Mouse (Mus musculus) megakaryocyte-erythroid progenitor cell, adult 5-6 weeks (primary cell): ENCODE measurements around the gene Pacsin2. TPM values are rescaled to one million over a fixed set of nuclear protein-coding genes. Genes with fewer than 3 reads are reported as not detected.

Experiments
- ATAC-seq: replicated peaks from 2 replicates; pipeline ENCODE4 v1.8.0; 2016; ENCODE audit warnings: mild to moderate bottlenecking, inconsistent platforms; ENCODE audit not compliant: severe bottlenecking, poor library complexity, low FRiP score, low TSS enrichment
- total RNA-seq, 2 experiments: library from RNA; stranded (forward) in 1 of 2; stranded (reverse) in 1 of 2; fragments of 200-1000, 215-1000 nt in 1 of 2; fragments of >200 nt in 1 of 2; fragmentation: Nextera tagmentation in 1 of 2; gene quantifications; 2 replicates each; pipeline ENCODE4 v1.2.3; 2014 to 2017

Pacsin2 gene
- total RNA-seq, 2 experiments from 2014 or later = 86.5 to 138 TPM

DNA sequence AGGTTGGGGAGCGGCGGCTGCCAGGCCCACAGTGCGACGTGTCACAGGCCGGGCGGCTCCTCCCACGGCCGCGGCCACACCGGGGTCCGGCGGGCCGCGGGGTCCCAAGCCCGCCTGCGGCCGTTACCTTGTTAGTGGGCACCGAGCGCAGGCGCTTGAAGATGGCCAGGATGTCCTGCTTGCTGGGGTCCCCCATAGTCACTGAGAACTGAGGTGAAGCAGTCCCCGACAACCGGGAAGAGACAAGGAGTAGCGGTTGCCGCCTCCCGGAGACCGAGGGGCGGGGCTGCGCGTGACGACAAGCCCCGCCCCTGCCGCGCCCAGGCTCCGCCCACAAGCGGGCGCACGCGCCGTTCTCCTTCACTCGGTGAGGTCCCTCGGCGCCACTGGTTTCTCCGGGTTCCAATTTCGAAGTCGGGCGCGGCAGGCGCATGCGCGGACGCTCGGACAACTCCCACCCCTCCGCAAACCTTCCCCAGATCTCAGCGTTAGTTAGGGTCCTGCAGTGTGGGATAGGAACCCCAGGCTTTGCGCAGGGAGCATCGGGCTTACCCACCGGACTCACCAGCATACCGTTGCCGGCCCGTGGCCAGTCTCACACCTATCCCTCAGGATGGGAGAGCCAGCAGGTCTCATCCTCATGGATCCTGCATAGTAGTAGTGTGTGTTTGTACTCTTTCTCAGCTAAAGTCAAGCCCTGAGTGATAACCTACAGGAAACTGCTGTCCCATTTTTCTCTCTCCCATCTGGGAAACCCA lies 114.3 kb downstream of the Pacsin2 start, which contains the start of gene Arfgap3:
Gene Arfgap3, minus strand, starts transcription at position 294 of the 758 bp plus-strand sequence.
- peak; percentile 88 for ATAC-seq

DNA sequence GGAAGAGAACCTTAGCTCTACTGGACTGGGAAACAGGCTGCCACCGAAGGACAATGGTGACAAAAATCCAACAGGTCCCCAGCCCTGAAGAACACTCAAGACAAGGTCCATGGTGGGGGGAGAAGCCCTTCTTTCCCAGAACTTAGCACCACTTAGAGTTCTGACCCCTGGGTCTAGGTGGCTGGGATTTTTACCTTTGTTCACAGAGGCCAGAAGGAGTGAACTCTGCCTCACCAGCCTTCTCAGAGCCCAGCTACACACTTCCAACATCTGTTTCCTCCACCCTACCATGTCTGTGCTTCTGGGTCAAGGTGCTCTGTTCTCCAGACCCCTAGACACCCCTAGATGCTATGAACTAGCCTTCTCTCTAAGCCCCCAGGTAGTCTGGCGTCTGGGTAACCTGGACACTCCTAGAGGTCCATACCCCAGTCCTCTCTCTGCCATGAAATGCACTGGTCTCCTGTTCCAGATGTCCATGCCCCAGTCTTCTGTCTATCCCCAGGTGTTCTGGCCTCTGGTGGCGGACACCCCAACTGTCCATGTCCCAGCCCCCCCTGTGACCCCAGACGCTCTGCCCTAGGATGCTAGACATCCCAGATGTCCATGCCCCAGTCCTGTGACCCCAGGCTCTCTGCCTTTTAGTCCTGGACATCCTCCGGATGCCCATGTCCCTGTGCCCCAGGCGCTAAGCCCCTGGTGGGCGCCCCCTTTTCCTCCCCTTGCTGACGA lies 115.0 kb downstream of the Pacsin2 start:
- ATAC-seq = peak; percentile 16; the same call in 1 of the 2 replicates

DNA sequence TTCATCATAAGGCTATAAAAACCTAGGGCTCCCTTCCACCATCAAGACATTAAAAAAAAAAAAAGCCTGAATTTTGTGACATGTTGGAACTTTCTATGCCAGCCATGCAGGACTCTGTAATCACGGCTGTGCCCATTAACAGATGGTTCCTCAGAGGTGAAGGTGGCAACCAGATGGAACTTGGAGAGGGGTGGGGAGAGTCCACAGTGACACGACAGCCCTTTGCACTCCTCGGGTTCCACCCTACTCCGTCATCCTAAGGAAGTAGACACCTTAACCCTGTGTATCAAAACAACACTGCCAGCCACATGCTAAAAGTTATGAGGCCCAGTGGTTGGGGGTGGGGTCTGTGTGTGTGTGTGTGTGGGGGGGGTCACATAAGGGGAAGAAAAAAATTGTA lies 115.7 kb downstream of the Pacsin2 start:
- no peak for ATAC-seq

DNA sequence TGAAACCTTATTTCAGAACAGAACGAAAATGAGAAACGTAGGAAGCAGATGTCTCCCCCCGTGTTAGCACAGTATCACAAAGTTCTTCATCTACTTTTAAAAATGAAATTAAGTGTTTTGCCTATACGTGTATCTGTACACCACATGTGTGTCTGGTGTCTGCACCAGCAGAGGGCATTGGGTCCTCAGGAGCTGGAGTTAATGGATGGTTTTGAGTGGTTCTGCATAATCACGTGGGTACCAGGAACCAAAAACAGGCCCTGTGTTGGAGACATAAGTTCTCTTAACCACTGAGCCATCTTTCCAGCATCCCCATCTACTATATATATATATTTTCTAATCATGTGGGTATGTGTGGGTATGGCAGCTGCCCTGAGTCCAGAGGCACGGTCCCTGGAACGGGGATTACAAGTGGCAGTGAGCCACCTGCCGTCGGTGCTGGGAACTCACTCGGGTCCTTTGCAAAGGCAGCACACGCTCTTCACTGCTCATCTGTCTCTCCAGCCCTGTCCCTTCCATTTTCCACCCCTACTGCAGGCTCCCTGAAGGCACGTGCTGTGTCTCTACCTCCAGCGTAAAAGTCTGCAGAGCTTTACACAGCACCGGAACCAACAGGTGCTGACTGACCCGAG lies 118.4 kb downstream of the Pacsin2 start:
- no peak for ATAC-seq

GRCm38 (mm10) chr15:83344956-83345355 lies 119.5 kb downstream of the Pacsin2 start:
- no peak for ATAC-seq

- peak; percentile 92 for ATAC-seq
These were observed 120.2 kb downstream of the Pacsin2 start for GRCm38 (mm10) chr15:83344157-83344556.

GRCm38 (mm10) chr15:83338908-83339307 lies 125.5 kb downstream of the Pacsin2 start:
- ATAC-seq = no peak

DNA sequence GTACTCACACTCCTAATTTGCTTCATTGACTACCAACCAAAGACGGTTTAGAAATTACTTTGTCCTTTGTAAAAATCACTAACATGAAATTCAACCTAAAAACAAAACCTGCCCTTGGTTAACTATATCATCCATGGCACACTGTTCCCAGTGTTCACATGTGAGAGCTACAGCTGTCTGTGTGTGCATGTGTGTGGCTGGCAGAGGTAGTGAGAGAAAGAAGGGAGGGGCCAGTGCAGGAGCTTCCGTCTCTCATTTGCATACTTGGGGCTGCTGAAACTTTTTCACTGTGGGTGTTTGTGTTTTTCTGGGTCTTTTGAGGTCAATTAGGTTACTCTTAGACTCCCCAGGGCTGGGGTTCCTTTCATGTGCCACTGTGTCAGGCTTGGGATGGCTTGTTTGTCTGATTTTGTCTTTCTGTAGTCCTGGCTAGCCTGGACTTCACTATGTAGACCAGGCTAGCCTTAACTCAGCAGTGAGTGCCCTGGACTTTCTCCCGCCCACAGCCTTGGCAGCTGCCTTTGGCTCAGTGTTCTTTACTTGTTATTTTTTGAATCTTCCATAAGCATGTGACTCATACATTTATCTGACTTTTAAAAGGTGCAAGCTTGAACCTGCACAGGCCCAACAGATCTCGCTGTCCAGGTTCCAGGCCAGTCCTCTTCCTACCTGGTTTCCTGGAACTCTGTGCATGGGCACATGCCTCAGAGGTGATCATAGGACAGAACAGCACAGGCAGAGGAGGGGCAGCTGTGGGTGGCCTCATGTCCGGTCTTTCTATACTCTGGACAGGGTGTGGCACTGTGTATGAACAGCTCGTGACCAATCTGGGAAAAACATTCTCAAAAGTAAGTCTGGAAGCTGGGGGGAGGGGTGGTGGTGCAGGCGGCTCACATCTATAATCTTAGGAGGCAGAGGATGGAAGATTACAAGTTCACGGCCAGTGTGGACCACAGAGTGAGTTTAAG lies 126.2 kb downstream of the Pacsin2 start:
- no peak for ATAC-seq

- 0 out of 2 replicates have a peak, but pooled peaks have one; percentile 42 for ATAC-seq
These were observed 132.0 kb downstream of the Pacsin2 start for GRCm38 (mm10) chr15:83332373-83332772.

GRCm38 (mm10) chr15:83328952-83329351 lies 135.5 kb downstream of the Pacsin2 start:
- no peak for ATAC-seq

Other genes starting within 250 kb of the Pacsin2 start
- not detected in 2 replicates for gene A4galt, start 212.8 kb downstream of the Pacsin2 start, total RNA-seq (2014; fragmentation: Nextera tagmentation)
- gene A4galt, start 212.8 kb downstream of the Pacsin2 start, total RNA-seq (2017) = not detected in 2 replicates
- gene Arfgap3, start 114.4 kb downstream of the Pacsin2 start, total RNA-seq (2014; fragmentation: Nextera tagmentation) = 25.2 and 32.4 TPM in 2 replicates
- 23.1 and 32.1 TPM in 2 replicates for gene Arfgap3, start 114.4 kb downstream of the Pacsin2 start, total RNA-seq (2017)
- 9.5 and 18.0 TPM in 2 replicates for gene Ttll1, start 46.3 kb upstream of the Pacsin2 start, total RNA-seq (2014; fragmentation: Nextera tagmentation)
- 9.2 and 9.5 TPM in 2 replicates for gene Ttll1, start 46.3 kb upstream of the Pacsin2 start, total RNA-seq (2017)
- gene Bik, start 62.3 kb upstream of the Pacsin2 start, total RNA-seq (2014; fragmentation: Nextera tagmentation) = 0.37 and 1.7 TPM in 2 replicates
- gene Bik, start 62.3 kb upstream of the Pacsin2 start, total RNA-seq (2017) = not detected in 2 replicates
- gene Tspo, start 99.0 kb upstream of the Pacsin2 start, total RNA-seq (2014; fragmentation: Nextera tagmentation) = 68.3 and 109 TPM in 2 replicates
- 22.8 and 35.7 TPM in 2 replicates for gene Tspo, start 99.0 kb upstream of the Pacsin2 start, total RNA-seq (2017)
- gene Mcat, start 99.2 kb upstream of the Pacsin2 start, total RNA-seq (2014; fragmentation: Nextera tagmentation) = 21.7 and 28.8 TPM in 2 replicates
- gene Mcat, start 99.2 kb upstream of the Pacsin2 start, total RNA-seq (2017) = 17.6 and 24.1 TPM in 2 replicates
- gene Ttll12, start 130.6 kb upstream of the Pacsin2 start, total RNA-seq (2014; fragmentation: Nextera tagmentation) = 111 and 131 TPM in 2 replicates
- 33.9 and 55.3 TPM in 2 replicates for gene Ttll12, start 130.6 kb upstream of the Pacsin2 start, total RNA-seq (2017)